32 mouse cellular contexts compared by ENCODE assay signal in the genomic region with DNA sequence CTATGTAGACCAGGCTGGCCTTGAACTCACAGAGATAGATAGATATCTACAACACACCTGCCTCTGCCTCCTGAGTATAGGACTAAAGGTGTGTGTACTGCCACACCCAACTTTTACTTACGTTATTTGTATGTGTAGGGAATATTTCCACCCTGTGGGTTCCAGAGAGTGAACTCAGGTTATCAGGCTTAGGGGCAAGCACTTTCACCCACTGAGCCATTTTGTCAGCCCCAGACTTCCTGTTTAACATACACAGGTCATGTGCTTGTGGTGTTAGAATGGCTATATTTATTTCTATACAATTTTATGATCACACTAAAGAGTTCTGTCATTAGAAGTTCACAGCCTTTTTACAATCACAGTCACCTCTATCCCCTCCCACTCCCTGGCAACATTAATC. TPM values are rescaled to one million over a fixed set of nuclear protein-coding genes. Genes with fewer than 3 reads are reported as not detected.
DNase-seq lines count a peak whose midpoint lies in the region; ATAC-seq and TF ChIP-seq lines count a peak whose summit lies in the region.
"Had no signal": no experiment of that assay in that cellular context is flagged by ENCODE, and none has a peak within 500 bp of the region (broad histone marks: within the 10 kb centered on the region; RNA-seq: fewer than 3 reads in every experiment).

No protein-coding gene starts in this region.

- ATAC-seq in lung, postnatal 0 days, result no peak
- ATAC-seq in CD4-positive, CD25-positive, alpha-beta regulatory T cell, adult 4 months, result peak; percentile 61
- peak; percentile 27; the same call in 1 of the 2 replicates for ATAC-seq in neutrophil, adult 5-6 weeks (ENCODE audit: extremely low read depth, insufficient number of reproducible peaks, low FRiP score, poor library complexity, severe bottlenecking)
- ATAC-seq: forebrain, embryonic 13.5 days; midbrain, embryonic 16.5 days; Patski had no signal

- WGBS in lung, postnatal 0 days, result 53% methylated on average over 1 of the region's 1 CpGs

- no peak for TF ChIP-seq POLR2A in bone marrow macrophage, adult 2 months (IDR thresholded peaks at IDR 0.05; ENCODE audit: borderline replicate concordance, low read depth, low read length)

- no peaks in the 10 kb centered on the region for H3K9me3 ChIP-seq in lung, postnatal 0 days (ENCODE audit: low read length)
- H3K9me3 ChIP-seq: embryonic facial prominence, embryonic 10.5 days; embryonic facial prominence, embryonic 15.5 days; forebrain, embryonic 13.5 days; G1E; heart, embryonic 12.5 days; neural tube, embryonic 12.5 days had no signal

- no peak overlapping the region for H3K4me3 ChIP-seq in lung, postnatal 0 days (ENCODE audit: low read depth, low read length)
- H3K4me3 ChIP-seq in bone marrow macrophage, adult 2 months (ENCODE audit: insufficient read depth, low read length), result no peak overlapping the region
- H3K4me3 ChIP-seq: embryonic facial prominence, embryonic 10.5 days; embryonic facial prominence, embryonic 15.5 days; forebrain, embryonic 13.5 days; heart, adult 2 months; heart, embryonic 12.5 days; left cerebral cortex, adult 2 months; myocyte; neural tube, embryonic 12.5 days had no signal

- 0 out of 2 replicates have a peak overlapping the region, but pooled peaks have one; percentile 40 for H3K27ac ChIP-seq in lung, postnatal 0 days (ENCODE audit: low read length)
- H3K27ac ChIP-seq in bone marrow macrophage, adult 2 months (ENCODE audit: insufficient read depth, low read depth, low read length), result 0 out of 2 replicates have a peak overlapping the region, but pooled peaks have one; percentile 11
- H3K27ac ChIP-seq: embryonic facial prominence, embryonic 10.5 days; embryonic facial prominence, embryonic 15.5 days; forebrain, embryonic 13.5 days; heart, adult 2 months; hindbrain, embryonic 14.5 days; left cerebral cortex, adult 2 months; liver, embryonic 14.5 days; neural tube, embryonic 12.5 days; stomach, postnatal 0 days had no signal

- no peak overlapping the region for H3K9ac ChIP-seq in lung, postnatal 0 days (replicated peaks; ENCODE audit: low read depth)
- H3K9ac ChIP-seq: embryonic facial prominence, embryonic 15.5 days; forebrain, embryonic 13.5 days; heart, embryonic 12.5 days; hindbrain, embryonic 14.5 days; liver, embryonic 14.5 days; lung, embryonic 14.5 days; neural tube, embryonic 12.5 days had no signal

- no peaks in the 10 kb centered on the region for H3K27me3 ChIP-seq in lung, postnatal 0 days (replicated peaks; ENCODE audit: insufficient read depth, low read length)
- H3K27me3 ChIP-seq: embryonic facial prominence, embryonic 15.5 days; forebrain, embryonic 13.5 days; heart, embryonic 12.5 days; neural tube, embryonic 12.5 days; Patski had no signal

- H3K36me3 ChIP-seq in lung, postnatal 0 days (ENCODE audit: insufficient read depth, low read length), result no peaks in the 10 kb centered on the region
- H3K36me3 ChIP-seq: embryonic facial prominence, embryonic 10.5 days; embryonic facial prominence, embryonic 15.5 days; heart, embryonic 12.5 days; neural tube, embryonic 12.5 days had no signal

- no peak for TF ChIP-seq EP300 in lung, postnatal 0 days (IDR thresholded peaks at IDR 0.05)

- TF ChIP-seq CTCF in lung, postnatal 0 days (IDR thresholded peaks at IDR 0.05), result no peak
- no peak for TF ChIP-seq CTCF in bone marrow macrophage, adult 2 months (IDR thresholded peaks at IDR 0.05; ENCODE audit: low read depth, low read length)

- no peak for DNase-seq in lung, postnatal 0 days (ENCODE audit: low spot score)
- DNase-seq in lung, adult 18-20 months, result no peak
- DNase-seq in left cerebral cortex, adult 8-10 months (ENCODE audit: low spot score in 2 of 2), result no peak
- DNase-seq in kidney, adult 9 months, result no peak
- DNase-seq: adrenal gland, postnatal 25 days; cerebellum, postnatal 14 days; gastrocnemius, postnatal 25 days; heart, adult 2 months; kidney, adult 2 months; kidney, postnatal 10 days; liver; lung, embryonic 14.5 days; right cerebral cortex, postnatal 4 days; thymus, adult 18-20 months; thymus, postnatal 25 days had no signal

- H3K4me2 ChIP-seq in lung, postnatal 0 days (replicated peaks; ENCODE audit: low read depth, low read length), result no peak overlapping the region
- H3K4me2 ChIP-seq: embryonic facial prominence, embryonic 15.5 days; forebrain, embryonic 13.5 days; heart, embryonic 12.5 days; hindbrain, embryonic 14.5 days; lung, embryonic 14.5 days; midbrain, embryonic 11.5 days; neural tube, embryonic 12.5 days had no signal

- H3K4me1 ChIP-seq in lung, postnatal 0 days (ENCODE audit: insufficient read depth, low read depth, low read length), result no peaks in the 10 kb centered on the region
- peaks cover 55% of the 10 kb centered on the region for H3K4me1 ChIP-seq in bone marrow macrophage, adult 2 months (ENCODE audit: control insufficient read depth, insufficient read depth, low read length)
- H3K4me1 ChIP-seq: neural tube, embryonic 12.5 days had no signal

RNA-seq across cellular contexts. Expression of a gene that starts 42.6 kb away (rescaled TPM):
- 27.9 and 29.6 TPM in 2 replicates for polyA plus RNA-seq in lung, postnatal 0 days (2015; fragmentation: Nextera tagmentation; extraction: Ambion mirVana)
- polyA plus RNA-seq in CD4-positive, CD25-positive, alpha-beta regulatory T cell, adult 4 months (2017; shearing (Covaris generic)), result 100 to 1,000 TPM in 1 of 2 experiments, 10 to 100 TPM in 1; 99.1 to 122 TPM
- 54.3 and 57.8 TPM in 2 replicates for polyA plus RNA-seq in bone marrow macrophage, adult 2 months (2012; ENCODE audit: insufficient read depth, insufficient read length, missing spikeins)
- total RNA-seq in neutrophil, adult 5-6 weeks (2017), result 399 and 518 TPM in 2 replicates
- total RNA-seq in left cerebral cortex, adult 8-10 months (2022), result 10 to 100 TPM; 52.8 to 63.6 (median 62.2) TPM

RNA-seq across cellular contexts. Expression of a gene that starts 43.9 kb away (rescaled TPM):
- polyA plus RNA-seq in lung, postnatal 0 days (2015; fragmentation: Nextera tagmentation; extraction: Ambion mirVana), result 29.4 and 33.9 TPM in 2 replicates
- polyA plus RNA-seq in CD4-positive, CD25-positive, alpha-beta regulatory T cell, adult 4 months (2017; shearing (Covaris generic)), result 10 to 100 TPM; 66.3 to 87.7 TPM
- 73.2 and 80.4 TPM in 2 replicates for polyA plus RNA-seq in bone marrow macrophage, adult 2 months (2012; ENCODE audit: insufficient read depth, insufficient read length, missing spikeins)
- total RNA-seq in neutrophil, adult 5-6 weeks (2017), result 39.3 and 44.8 TPM in 2 replicates
- 10 to 100 TPM; 31.2 to 44.1 (median 36.6) TPM for total RNA-seq in left cerebral cortex, adult 8-10 months (2022)
